Mouse (Mus musculus): ENCODE measurements at regions not wholly inside any gene's neighbourhood (a gene's known extent, or its start where the extent isn't known, plus 50 kb on each side); places are given as distances from the start of the nearest gene placed in this dataset.

DNA sequence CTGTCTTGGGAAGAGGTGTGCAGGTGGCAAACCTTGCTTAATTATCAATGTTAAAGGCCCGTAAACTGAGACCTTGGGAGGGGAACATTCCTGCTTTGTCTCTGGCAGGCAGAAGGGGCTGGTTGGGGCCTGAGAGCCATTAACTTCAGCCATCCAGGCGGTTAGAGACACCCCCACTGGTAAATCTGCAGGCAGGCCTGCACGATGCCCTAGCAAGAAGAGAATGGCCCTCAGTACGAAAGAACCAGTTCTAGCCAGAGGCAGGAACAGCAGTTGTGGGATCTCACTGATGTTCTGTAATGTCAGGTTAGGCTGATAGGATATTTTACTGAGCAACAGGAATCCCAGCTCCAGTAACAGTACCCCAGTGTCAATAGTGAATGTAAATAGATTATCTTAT is 70.5 kb downstream of the Apip start:
- no peak for DNase-seq (ENCODE audit: low spot score)

DNA sequence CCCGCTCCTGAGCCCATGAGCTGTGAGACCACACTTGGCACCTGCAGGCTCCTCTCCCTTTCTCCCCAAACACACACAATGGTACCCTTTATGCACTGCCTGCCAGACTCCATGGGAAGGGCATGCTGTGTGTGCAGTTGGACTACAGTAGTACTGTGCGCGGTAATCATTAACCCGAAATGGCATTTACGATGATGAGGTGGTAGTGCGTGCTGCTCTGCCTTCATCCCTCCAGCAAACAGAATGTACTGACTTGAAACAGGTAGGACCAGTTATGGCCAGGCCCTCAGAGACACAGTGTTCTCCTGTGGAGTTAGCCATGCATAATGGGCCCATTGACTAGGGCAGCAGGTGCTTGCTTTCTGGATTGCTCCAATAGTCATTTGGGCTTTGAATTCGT is 70.9 kb downstream of the Apip start:
- no peak for DNase-seq (ENCODE audit: low spot score)

DNA sequence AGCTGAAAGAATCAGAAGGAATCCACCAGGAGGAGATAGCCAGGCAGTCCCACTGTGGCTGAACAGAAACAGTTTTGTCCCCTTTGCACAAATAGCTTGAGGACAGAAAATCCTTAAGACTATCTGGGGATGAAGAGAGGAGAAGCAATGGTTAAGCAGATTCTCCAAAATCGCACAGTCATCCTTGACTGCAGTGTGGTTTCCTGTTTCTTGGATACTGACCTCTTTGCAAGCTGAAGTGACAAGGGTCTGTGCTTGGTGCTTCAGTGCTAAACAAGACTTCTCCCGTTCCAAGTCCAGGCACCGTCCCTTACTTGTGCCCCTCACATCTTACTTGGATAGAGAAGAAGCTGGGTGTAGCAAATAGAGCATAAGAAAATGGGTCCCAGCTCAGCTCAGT is 71.6 kb downstream of the Apip start:
- no peak for DNase-seq (ENCODE audit: low spot score)

DNA sequence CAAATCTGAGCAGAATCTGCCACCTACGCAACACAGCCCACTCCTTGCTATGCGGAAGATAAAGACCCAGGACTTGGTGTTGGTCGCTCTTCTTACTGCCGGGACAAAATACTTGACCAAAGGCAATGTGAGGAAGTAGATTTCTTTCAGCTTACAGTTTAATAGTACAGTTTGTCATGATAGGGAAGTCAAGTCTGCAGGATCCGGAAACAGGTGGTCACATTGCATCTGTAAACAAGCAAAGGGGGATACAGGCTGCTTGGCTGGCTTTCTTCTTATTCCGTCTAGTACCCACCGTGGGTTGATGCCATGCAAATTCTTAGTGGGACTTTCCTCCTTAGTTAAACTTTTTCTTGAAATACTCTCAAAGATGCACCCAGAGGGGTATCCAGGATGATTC is 72.7 kb downstream of the Apip start:
- no peak for DNase-seq (ENCODE audit: low spot score)

DNA sequence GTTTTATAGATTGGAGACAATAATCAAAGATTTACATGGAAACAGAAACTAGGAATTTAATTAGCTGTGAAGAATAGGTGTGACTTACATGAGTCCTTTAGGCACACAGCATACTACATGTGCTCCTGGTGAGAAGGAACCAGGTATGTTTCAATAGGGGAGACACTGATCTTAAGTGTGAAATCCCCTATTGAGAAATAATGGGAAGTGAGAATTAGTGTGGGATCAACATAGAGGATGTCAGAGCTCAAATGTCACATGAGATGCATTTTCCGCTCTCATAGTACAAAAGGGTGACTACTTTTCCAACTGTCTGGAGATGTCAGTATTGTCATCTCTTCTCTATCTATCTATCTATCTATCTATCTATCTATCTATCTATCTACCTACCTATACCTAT is 79.8 kb downstream of the Apip start:
- no peak for DNase-seq (ENCODE audit: low spot score)

DNA sequence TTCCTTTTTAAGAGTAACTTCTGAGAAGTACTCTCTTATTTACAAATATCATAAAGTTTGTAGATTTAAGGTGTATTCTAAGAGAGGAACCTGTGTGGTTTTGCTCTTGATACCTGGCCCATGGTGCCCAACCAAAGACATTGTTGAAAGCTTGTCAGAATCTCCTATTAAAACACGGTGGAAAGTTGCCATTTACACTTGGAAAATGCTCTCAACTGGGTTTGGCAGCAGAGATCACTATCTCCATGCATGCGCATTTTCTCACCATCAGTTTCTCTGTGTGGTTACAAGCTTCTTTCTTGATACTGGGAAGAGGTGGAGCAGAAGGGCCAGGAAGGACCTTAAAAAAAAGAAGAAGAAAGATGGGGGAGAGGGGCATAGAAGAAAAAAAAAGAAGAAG is 94.3 kb downstream of the Apip start:
- DNase-seq (ENCODE audit: low spot score): no peak

DNA sequence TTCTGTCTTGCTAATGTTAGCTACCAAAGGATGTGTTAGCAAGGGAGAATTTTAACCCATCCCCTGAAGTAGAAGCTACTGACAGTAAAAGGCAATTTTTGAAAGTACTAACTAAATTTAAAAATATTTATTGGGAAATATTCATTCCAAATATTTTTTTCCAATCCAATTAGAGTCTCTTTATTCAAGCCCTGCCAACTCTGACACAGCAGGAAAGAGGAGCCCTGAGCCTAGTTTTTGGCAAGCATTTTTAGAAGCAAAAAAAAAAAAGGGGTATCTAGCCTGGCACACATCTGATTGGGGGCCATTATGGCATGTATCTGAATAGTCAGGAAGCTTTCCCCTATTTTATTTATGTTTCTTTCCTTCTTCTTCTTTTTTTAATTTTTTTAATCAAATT is 94.8 kb downstream of the Apip start:
- DNase-seq (ENCODE audit: low spot score): no peak

DNA sequence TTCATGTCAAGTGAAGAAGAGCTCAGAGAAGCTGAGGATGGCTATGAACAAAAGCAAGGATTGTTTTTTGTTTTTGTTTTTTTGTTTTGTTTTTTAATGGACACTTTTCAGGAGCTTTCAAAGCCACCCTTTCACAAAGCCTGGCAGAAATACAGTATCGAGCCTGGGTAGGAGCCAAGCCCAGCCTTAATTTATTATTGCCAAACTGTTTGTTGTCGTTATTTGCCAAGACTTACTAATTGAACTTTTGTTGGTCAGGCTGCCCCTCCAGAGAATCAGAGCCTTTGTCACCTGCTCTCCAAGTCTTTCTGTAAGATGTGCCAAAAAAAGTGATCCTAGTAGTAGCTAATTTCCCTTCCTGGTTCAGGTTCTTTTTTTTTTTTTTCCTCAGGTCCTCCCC is 103.9 kb downstream of the Apip start:
- no peak for DNase-seq (ENCODE audit: low spot score)

DNA sequence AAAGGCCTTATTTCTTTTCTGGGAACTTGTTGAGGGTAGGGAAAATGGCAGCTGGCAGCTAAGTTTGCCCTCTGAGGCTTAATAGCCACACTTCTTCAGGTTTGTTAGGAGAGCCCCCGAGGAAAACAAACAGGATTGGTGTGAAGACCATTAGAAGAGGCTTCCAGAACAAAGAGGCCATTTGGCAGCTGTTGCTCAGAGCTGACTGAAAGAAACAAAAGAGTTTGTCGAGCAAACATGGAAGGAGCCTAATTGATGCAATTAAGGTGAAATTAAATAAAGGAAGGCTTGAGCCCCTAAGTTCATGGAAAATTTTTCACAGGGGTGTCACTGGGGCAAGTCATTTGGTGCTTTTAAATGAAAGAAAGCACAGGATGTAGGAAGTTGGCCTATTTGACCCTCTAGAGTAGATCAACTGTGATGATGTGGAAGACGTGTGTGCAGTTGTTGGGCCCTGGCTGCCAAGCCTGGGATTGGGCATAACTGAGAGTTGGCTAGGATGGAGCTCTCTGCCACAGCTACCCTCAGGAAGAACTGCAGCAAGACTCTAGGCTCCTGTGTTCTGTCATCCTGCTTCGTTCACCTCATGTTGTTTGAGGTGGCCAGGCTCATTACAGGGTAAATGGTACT is 106.9 kb downstream of the Apip start:
- DNase-seq (ENCODE audit: low spot score): no peak

DNA sequence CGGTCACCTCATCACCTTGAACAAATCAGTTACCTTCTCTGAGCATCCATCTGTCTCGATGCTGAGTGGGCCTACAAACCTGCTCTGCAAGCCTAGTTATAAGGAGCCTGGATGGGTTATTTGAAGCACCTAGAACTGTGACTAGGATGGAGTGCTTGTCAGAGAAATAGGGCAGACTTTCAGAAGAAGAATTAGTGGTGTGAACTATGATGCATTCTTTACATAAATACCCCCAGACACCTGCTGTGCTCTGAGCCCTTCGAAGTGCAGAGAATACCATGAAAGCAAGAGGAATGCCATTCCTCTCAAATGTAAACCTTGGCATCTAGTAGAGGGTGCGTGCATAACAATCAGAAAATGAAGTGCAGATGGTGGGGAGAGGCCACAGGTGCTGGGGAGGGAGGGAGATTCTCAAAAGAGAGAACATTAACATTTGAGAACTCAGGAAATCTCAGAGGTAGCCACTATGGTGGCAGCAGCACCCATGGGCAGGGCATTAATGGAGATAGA is 113.3 kb downstream of the Apip start:
- DNase-seq (ENCODE audit: low spot score): no peak

DNA sequence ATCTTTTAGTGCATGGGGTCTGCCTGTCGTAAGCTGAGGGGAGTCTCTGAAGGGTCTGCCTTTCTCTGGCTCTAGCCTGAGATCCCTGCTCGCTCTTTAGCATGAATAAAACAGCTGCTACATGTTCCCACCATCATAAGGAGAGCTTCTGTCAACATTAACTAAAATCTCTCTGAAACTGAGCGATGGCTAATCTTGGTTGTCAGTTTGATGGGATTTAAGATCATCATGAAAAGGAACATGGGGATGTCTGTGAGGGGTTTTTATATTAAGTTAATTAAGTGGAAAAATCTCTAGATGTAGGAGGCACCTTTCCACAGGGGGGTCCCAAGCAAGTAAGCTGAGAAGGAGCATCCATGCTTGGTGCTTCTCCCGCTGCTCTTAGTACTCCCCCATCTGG is 110.5 kb downstream of the Ehf start:
- DNase-seq (ENCODE audit: low spot score): no peak

DNA sequence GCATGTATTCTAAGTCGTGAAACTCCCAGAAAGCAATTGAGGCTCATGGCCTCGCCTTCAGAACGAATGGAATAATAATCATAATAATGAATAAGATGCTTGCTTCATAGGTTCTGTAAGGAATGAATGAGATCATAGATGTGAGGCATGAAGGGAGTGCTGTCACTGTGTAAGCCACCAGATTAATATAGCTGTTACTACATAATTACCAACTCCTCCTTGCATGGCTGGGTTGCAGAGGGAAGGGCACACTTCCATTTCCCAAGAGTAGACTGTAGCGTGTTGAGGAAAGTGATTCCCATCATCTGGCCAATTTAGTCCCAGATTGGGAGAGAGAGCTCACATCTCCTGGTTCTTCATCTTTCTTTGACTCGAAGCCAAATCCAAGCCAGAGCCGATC is 102.8 kb downstream of the Ehf start:
- no peak for DNase-seq (ENCODE audit: low spot score)

DNA sequence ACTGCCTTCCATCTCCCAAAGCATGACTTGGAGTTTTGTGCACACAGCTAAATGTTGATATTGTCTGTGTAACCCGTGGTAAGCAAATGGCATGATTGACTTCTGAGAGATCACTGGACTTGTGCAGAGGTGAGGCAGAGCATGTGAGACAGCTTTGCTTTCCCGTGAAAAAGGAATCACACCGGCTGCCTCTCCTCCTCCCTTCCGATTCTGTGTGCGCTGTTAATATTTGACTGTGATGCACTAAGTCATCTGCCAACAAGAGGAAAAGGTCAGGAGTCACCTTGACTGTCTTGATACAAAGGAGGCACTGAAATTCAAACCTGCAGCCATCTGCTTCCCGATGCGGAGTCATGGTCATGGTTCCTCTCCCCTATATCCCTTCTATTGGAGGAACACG is 98.0 kb downstream of the Ehf start:
- no peak for DNase-seq (ENCODE audit: low spot score)

DNA sequence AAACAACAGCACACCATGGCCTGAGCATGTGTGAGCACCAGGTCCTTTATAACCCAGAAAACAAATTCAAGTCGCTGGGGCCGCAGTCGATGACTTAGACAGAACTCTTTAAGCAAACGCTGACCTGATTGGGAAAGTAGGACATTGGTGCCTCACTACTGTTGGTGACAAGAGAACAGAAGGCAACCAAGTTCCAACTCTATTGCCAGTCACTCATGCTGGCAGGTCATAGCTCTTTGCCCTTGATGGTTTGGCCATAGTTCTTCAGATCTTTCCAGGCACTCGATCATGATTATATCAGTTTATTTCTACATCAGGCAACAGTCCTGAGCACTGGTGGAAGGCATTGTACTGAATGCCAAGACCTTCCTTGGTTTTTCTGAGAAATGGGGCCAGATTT is 94.7 kb downstream of the Ehf start:
- no peak for DNase-seq (ENCODE audit: low spot score)

DNA sequence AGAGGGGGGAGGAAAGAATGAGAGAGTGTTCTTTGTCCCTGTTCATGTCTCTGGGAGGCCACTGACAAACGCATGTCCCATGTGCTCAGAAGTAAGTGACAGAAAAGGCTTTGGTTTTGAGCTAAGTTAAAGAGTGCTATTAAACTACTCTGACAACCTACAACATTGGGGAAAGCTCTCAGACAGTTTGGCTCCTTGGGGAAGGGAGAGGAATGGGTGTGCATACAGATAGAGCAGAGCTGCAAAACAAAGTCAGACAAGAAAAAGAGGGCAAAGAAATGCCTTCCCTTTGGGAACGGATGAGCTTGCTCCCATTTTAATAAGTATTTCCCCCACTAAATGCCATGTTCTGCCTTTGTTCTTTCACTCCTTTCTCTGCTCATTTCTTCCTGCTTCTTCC is 94.0 kb downstream of the Ehf start:
- DNase-seq (ENCODE audit: low spot score): no peak

DNA sequence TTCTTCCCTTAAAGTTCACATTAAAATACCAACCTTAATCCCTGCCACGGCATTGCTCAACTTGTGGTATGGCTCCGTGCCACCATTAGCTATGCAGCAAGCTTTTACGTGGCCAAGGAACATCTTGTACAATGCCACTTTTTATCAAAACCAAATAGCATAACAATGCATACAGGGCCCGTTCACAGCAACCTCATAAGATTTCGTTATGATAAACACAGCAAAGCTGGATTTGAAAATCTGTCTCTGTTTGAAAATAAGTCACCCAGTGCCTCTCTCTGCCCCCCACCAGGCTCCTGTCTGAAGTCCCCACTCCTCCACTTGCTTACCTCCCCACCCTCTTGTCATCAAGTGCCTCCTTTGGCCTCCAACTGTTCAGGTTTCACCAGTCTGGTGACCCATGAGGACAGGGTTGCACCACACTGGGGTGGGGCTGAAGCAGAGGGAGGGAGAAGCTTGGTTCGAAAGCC is 93.5 kb downstream of the Ehf start:
- DNase-seq (ENCODE audit: low spot score): peak; percentile 23

DNA sequence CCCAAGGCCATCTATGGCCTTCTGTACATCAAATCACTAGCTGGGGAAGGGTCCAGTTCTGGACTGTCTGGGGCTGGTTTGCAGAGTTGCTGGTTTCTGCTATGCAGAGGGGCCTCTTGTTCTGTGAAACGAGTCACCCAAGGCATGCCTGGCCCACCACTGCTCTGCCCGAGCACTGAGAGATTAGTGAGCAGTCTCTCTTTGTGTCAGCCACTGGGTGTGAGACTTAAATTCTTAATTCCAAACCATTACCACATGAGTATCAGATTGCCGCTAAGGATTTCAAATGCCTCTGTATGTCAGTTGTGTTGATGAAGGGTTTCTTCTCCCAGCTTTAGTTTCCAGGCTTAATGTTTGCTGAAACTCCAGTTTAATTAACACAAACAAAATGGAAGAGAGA is 91.9 kb downstream of the Ehf start:
- no peak for DNase-seq (ENCODE audit: low spot score)

All from ovary, adult 18-20 months (tissue).